Mouse (Mus musculus) natural killer cell, adult 2 months (primary cell): ENCODE data around the gene Lgals3.

ENCODE experiments used
- DNase-seq, 2 experiments: peaks; one replicate each; pipeline ENCODE4 v3.0.0; 2022; ENCODE audit warnings: low spot score in 2 of 2

Gene Lgals3

GRCm38 (mm10) chr14:47369741-47370140 is 2.2 kb downstream of the Lgals3 start:
- DNase-seq, result no peak

- DNase-seq, result no peak
These were observed 3.2 kb downstream of the Lgals3 start for GRCm38 (mm10) chr14:47370790-47371189.

- no peak for DNase-seq
These were observed 4.1 kb downstream of the Lgals3 start for GRCm38 (mm10) chr14:47371689-47372088.

- DNase-seq, result peak; percentile 63 to 76
These were observed 6.5 kb downstream of the Lgals3 start for GRCm38 (mm10) chr14:47373728-47374678.

- no peak for DNase-seq
These were observed 9.0 kb downstream of the Lgals3 start for GRCm38 (mm10) chr14:47376526-47376925.

- no peak for DNase-seq
These were observed 10.8 kb downstream of the Lgals3 start for GRCm38 (mm10) chr14:47378336-47378735.

- no peak for DNase-seq
These were observed 16.4 kb downstream of the Lgals3 start for GRCm38 (mm10) chr14:47383911-47384310.

GRCm38 (mm10) chr14:47384653-47385052 is 17.1 kb downstream of the Lgals3 start:
- DNase-seq, result no peak

GRCm38 (mm10) chr14:47386125-47386524 is 18.6 kb downstream of the Lgals3 start:
- DNase-seq, result no peak

- no peak for DNase-seq
These were observed 26.0 kb downstream of the Lgals3 start for GRCm38 (mm10) chr14:47393354-47394094.

GRCm38 (mm10) chr14:47395007-47395406 is 27.5 kb downstream of the Lgals3 start:
- DNase-seq, result peak; percentile 18 to 20

- DNase-seq, result peak; percentile 64
These were observed 28.0 kb downstream of the Lgals3 start for GRCm38 (mm10) chr14:47395462-47396026.

GRCm38 (mm10) chr14:47396165-47396652 is 28.7 kb downstream of the Lgals3 start:
- DNase-seq, result peak; percentile 42 to 47

GRCm38 (mm10) chr14:47402735-47403134 is 35.2 kb downstream of the Lgals3 start:
- DNase-seq, result no peak

GRCm38 (mm10) chr14:47406000-47406399 is 38.4 kb downstream of the Lgals3 start:
- no peak for DNase-seq

GRCm38 (mm10) chr14:47417346-47417745 is 49.8 kb downstream of the Lgals3 start:
- DNase-seq, result no peak

- peak; percentile 86 to 88 for DNase-seq
These were observed 50.5 kb downstream of the Lgals3 start, which contains the start of gene Dlgap5 for GRCm38 (mm10) chr14:47417775-47418665. Dlgap5 (minus strand) TSS chr14:47418407.

GRCm38 (mm10) chr14:47418666-47418991 is 51.1 kb downstream of the Lgals3 start:
- no peak for DNase-seq

GRCm38 (mm10) chr14:47419034-47419625 is 51.6 kb downstream of the Lgals3 start:
- peak in 1 of 2 experiments; percentile 5 for DNase-seq

GRCm38 (mm10) chr14:47419723-47420276 is 52.2 kb downstream of the Lgals3 start:
- no peak for DNase-seq
